Mouse (Mus musculus): ENCODE results near the gene Gm37240. TPM values are rescaled to one million over a fixed set of nuclear protein-coding genes. Genes with fewer than 3 reads are reported as not detected.

Gene Gm37240
- polyA plus RNA-seq, 1 experiment from 2014 or later: 18.1 TPM

DNA sequence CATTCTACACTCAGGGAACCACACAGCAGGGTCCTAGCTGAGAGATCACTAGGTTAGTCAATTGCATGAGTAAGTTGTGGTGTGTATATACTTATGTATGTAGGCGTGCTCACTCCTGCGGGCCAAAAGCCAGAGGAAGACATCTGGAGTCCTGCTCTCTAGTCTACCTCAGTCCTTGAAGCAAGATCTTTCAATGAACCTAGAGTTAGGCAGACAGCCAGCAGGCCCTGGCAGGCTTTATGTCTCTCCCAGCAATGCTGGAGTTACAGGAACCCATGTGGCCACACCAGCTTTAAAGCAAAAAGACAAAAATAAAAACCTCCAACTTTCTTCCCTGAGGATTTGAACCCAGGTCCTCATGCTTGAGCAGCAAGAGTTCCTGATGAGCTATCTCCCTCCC, 586.0 kb downstream of the Gm37240 start:
- TF ChIP-seq EP300 (optimal IDR thresholded peaks at IDR 0.05) (no peak), CTCF (IDR thresholded peaks at IDR 0.05; ENCODE audit: low read depth) (no peak)
- Histone ChIP-seq H3K4me1 (replicated peaks; ENCODE audit: control insufficient read depth, insufficient read depth) (no peaks in the 10 kb centered on the region), H3K36me3 (ENCODE audit: control insufficient read depth, insufficient read depth, low read length) (no peaks in the 10 kb centered on the region), H3K4me2 (replicated peaks; ENCODE audit: low read depth) (no peak overlapping the region), H3K27me3 (ENCODE audit: control insufficient read depth, insufficient read depth, low read length) (no peaks in the 10 kb centered on the region), H3K27ac (replicated peaks) (no peak overlapping the region), H3K9ac (ENCODE audit: low read length) (no peak overlapping the region), H3K9me3 (ENCODE audit: control insufficient read depth, low read length) (no peaks in the 10 kb centered on the region), H3K4me3 (ENCODE audit: low read depth, low read length) (no peak overlapping the region)
- WGBS: 78% methylated on average over 2 of the region's 2 CpGs
- DNase-seq (ENCODE audit: low spot score) (no peak), ATAC-seq (ENCODE audit: low FRiP score, low TSS enrichment) (no peak)

DNA sequence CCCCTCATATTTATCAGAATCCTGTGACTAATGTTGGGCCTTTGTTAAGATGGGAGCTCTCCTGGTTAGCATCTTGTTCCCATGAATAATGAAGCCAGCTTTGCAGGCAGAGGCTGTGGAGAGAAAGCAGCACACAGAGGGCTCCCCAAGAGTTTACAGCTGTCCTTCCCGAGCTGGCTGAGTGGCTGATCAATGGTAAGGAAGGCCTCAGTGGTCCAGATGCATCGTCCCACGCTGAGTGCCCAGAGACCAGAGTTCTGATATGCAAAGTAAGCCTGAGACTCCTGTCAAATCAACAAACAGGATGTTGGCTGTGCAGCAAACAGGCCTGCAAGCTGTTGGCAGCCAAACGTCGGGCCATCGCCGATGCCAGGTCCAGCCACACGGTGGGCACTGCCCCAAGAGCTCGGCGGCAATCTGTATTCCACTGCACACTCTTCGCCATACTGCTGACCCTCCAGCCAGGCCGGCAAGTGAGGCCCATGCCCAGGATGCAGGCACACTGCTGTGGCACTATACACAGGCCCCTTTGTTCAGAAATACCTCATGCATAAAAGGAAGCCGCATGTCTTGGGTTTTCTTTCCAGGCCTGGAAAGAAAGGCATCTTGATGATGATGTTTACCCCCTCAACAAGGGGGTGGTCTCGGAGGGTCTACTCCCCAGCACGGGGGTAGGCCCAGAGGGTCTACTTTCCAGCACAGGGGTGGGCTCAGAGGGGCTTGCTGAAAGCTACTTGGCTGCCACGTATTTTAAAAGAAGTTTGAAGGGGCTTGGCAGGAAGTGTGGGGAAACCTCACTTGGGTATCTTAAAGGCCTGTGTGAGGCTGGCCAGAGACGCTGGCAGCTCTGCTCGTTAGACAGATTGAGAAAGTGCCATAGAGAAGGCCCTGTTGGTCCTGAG, 587.4 kb downstream of the Gm37240 start:
- no peak overlapping the region for H3K4me2 ChIP-seq (replicated peaks; ENCODE audit: low read depth)
- no peaks in the 10 kb centered on the region for H3K4me1 ChIP-seq (replicated peaks; ENCODE audit: control insufficient read depth, insufficient read depth)
- H3K27ac ChIP-seq (replicated peaks): no peak overlapping the region
- TF ChIP-seq CTCF (IDR thresholded peaks at IDR 0.05; ENCODE audit: low read depth) (no peak), EP300 (optimal IDR thresholded peaks at IDR 0.05) (no peak)
- H3K4me3 ChIP-seq (ENCODE audit: low read depth, low read length): no peak overlapping the region
- H3K9me3 ChIP-seq (ENCODE audit: control insufficient read depth, low read length): no peaks in the 10 kb centered on the region
- no peak overlapping the region for H3K9ac ChIP-seq (ENCODE audit: low read length)
- WGBS: 89% methylated on average over 18 of the region's 18 CpGs
- peak; percentile 23 for DNase-seq (ENCODE audit: low spot score)
- H3K27me3 ChIP-seq (ENCODE audit: control insufficient read depth, insufficient read depth, low read length): no peaks in the 10 kb centered on the region
- no peak for ATAC-seq (ENCODE audit: low FRiP score, low TSS enrichment)
- H3K36me3 ChIP-seq (ENCODE audit: control insufficient read depth, insufficient read depth, low read length): no peaks in the 10 kb centered on the region

GRCm38 (mm10) chr3:85295229-85295628, 592.1 kb downstream of the Gm37240 start:
- H3K27ac ChIP-seq (replicated peaks): no peak overlapping the region
- DNase-seq (ENCODE audit: low spot score) (no peak), ATAC-seq (ENCODE audit: low FRiP score, low TSS enrichment) (no peak)
- H3K4me1 ChIP-seq (replicated peaks; ENCODE audit: control insufficient read depth, insufficient read depth): no peaks in the 10 kb centered on the region
- H3K4me2 ChIP-seq (replicated peaks; ENCODE audit: low read depth): no peak overlapping the region
- TF ChIP-seq CTCF (IDR thresholded peaks at IDR 0.05; ENCODE audit: low read depth): no peak
- no peak for TF ChIP-seq EP300 (optimal IDR thresholded peaks at IDR 0.05)
- H3K9ac ChIP-seq (ENCODE audit: low read length): no peak overlapping the region
- WGBS: 80% methylated on average over 9 of the region's 9 CpGs
- H3K36me3 ChIP-seq (ENCODE audit: control insufficient read depth, insufficient read depth, low read length): no peaks in the 10 kb centered on the region
- no peaks in the 10 kb centered on the region for H3K27me3 ChIP-seq (ENCODE audit: control insufficient read depth, insufficient read depth, low read length)
- H3K4me3 ChIP-seq (ENCODE audit: low read depth, low read length): no peak overlapping the region
- no peaks in the 10 kb centered on the region for H3K9me3 ChIP-seq (ENCODE audit: control insufficient read depth, low read length)

- ATAC-seq (ENCODE audit: low FRiP score, low TSS enrichment): no peak
- WGBS: 74% methylated on average over 2 of the region's 2 CpGs
- no peak for DNase-seq (ENCODE audit: low spot score)
- TF ChIP-seq CTCF (IDR thresholded peaks at IDR 0.05; ENCODE audit: low read depth) (no peak), EP300 (optimal IDR thresholded peaks at IDR 0.05) (no peak)
- H3K4me3 ChIP-seq (ENCODE audit: low read depth, low read length): no peak overlapping the region
- no peaks in the 10 kb centered on the region for H3K36me3 ChIP-seq (ENCODE audit: control insufficient read depth, insufficient read depth, low read length)
- no peaks in the 10 kb centered on the region for H3K4me1 ChIP-seq (replicated peaks; ENCODE audit: control insufficient read depth, insufficient read depth)
- H3K9ac ChIP-seq (ENCODE audit: low read length): no peak overlapping the region
- no peak overlapping the region for H3K4me2 ChIP-seq (replicated peaks; ENCODE audit: low read depth)
- H3K27me3 ChIP-seq (ENCODE audit: control insufficient read depth, insufficient read depth, low read length): no peaks in the 10 kb centered on the region
- H3K27ac ChIP-seq (replicated peaks): no peak overlapping the region
- no peaks in the 10 kb centered on the region for H3K9me3 ChIP-seq (ENCODE audit: control insufficient read depth, low read length)
Observed at GRCm38 (mm10) chr3:85287627-85288026, 599.7 kb downstream of the Gm37240 start.

DNA sequence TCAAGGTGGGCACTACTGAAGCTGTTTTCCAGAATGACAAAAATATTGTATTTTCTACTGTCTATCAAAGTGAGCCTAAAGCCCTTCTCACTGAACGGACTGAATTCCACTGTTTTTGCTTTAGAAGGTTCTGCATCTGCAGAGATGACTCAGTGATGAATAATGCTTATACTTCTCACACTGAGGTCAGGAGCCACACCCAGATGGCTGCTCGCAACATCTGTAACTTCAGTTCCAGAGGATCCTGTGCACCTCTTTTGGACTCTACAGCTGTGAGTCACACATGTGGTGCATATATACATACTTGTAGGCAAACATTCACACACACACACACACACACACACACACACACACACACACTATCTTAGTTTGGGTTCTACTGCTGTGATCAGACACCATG, 602.8 kb downstream of the Gm37240 start:
- DNase-seq (ENCODE audit: low spot score) (no peak), ATAC-seq (ENCODE audit: low FRiP score, low TSS enrichment) (peak; percentile 42; the same call in 1 of the 2 replicates)
- Histone ChIP-seq H3K4me1 (replicated peaks; ENCODE audit: control insufficient read depth, insufficient read depth) (no peaks in the 10 kb centered on the region), H3K4me3 (ENCODE audit: low read depth, low read length) (no peak overlapping the region), H3K9me3 (ENCODE audit: control insufficient read depth, low read length) (no peaks in the 10 kb centered on the region), H3K36me3 (ENCODE audit: control insufficient read depth, insufficient read depth, low read length) (no peaks in the 10 kb centered on the region), H3K4me2 (replicated peaks; ENCODE audit: low read depth) (no peak overlapping the region), H3K27me3 (ENCODE audit: control insufficient read depth, insufficient read depth, low read length) (no peaks in the 10 kb centered on the region), H3K9ac (ENCODE audit: low read length) (no peak overlapping the region), H3K27ac (replicated peaks) (no peak overlapping the region)
- WGBS: 54% methylated on average over 2 of the region's 2 CpGs
- TF ChIP-seq EP300 (optimal IDR thresholded peaks at IDR 0.05) (no peak), CTCF (IDR thresholded peaks at IDR 0.05; ENCODE audit: low read depth) (no peak)

DNA sequence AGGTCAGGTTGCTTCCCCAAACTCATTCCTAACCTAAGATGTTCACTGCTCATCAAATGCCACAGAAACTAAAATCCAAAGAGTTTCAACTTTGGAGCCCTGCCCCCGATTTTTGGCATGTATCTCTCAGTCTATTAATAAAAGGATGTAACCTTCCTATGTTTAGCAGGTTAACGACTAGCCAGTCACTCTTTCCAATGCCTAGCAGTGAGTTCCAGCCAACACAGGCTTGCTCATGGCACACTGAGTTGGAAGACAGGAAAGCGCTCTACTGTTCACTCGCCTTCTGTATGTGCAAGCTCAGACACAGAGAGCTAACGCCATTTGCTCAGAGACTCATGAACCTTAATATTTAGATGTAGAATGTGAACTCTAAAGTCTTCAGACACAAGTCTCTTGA, 604.5 kb downstream of the Gm37240 start:
- WGBS: 79% methylated on average over 5 of the region's 5 CpGs
- H3K9ac ChIP-seq (ENCODE audit: low read length): no peak overlapping the region
- ATAC-seq (ENCODE audit: low FRiP score, low TSS enrichment) (no peak), DNase-seq (ENCODE audit: low spot score) (no peak)
- no peak overlapping the region for H3K4me2 ChIP-seq (replicated peaks; ENCODE audit: low read depth)
- no peaks in the 10 kb centered on the region for H3K36me3 ChIP-seq (ENCODE audit: control insufficient read depth, insufficient read depth, low read length)
- no peaks in the 10 kb centered on the region for H3K4me1 ChIP-seq (replicated peaks; ENCODE audit: control insufficient read depth, insufficient read depth)
- H3K4me3 ChIP-seq (ENCODE audit: low read depth, low read length): no peak overlapping the region
- no peaks in the 10 kb centered on the region for H3K9me3 ChIP-seq (ENCODE audit: control insufficient read depth, low read length)
- H3K27ac ChIP-seq (replicated peaks): no peak overlapping the region
- no peaks in the 10 kb centered on the region for H3K27me3 ChIP-seq (ENCODE audit: control insufficient read depth, insufficient read depth, low read length)
- TF ChIP-seq CTCF (IDR thresholded peaks at IDR 0.05; ENCODE audit: low read depth): no peak
- no peak for TF ChIP-seq EP300 (optimal IDR thresholded peaks at IDR 0.05)
